Mouse (Mus musculus): ENCODE data around the gene Frrs1.

DNA sequence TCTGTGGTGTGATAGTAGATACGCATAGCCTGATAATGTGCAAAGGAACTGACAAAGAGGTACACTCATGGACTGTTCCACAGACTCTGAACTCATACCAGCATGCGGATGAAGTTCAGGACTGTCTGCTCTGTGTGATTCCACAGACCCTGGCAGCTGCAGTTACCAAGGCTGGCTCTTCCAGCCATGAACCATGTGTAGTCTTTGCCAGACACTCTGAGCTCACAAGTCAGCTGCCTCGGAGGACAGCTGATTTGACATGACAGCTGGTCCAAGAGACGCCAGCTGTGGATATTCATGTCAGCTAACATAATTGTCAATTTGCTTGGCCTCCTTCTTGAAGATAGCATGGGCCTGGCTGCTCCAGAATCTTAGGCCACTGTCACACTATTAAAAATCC lies 69.7 kb downstream of the Frrs1 start:
- no peak for TF ChIP-seq CTCF (IDR thresholded peaks at IDR 0.05; ENCODE audit: low read depth)
- TF ChIP-seq EP300 (IDR thresholded peaks at IDR 0.05; ENCODE audit: low read depth): no peak

Data from liver, postnatal 0 days (tissue).